Mouse (Mus musculus): ENCODE results near the gene Arpc2.
A peak's percentile ranks its signal among the peaks of the same experiment; 100 is the strongest.
"Not testable (repeated sequence)": the region's sequence is repeated elsewhere in the genome, so short reads cannot be mapped to it uniquely, and the experiment has no call there.

DNA sequence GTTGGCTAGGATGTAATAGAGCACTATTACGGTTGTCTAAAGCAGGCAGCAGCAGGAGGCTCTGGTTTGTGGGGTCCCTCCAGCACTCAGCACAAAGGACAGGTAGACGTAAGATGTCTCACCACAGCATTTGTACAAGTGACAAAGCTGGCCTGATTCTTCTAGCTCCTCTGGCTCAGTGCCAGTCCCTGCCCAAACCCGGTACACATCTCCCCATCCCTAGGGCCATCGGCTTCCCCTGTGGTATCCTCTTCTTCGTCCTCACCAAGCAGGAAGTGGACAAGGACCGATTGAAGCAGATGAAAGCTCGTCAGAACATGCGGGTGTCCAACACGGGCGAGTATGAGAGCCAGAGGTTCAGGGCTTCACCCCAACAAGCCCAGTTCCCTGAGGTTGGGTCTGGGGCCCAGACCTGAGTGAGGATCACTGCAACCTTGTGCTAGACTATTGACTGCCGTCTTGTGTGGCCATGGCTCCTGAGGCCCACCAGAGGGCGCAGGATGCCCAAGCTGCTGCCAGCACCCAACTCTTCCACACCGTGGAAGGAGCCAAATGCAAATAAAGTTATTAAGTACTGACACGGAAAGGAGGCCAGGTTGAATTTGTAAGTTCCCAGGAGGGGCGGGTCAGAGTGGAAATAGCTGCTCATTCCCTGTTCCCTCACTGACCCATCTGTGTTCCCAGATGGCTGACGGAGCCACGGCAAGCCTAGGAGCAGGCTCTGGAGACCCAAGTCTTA is 51.2 kb downstream of the Arpc2 start:
- TF ChIP-seq RCOR1 (IDR thresholded peaks at IDR 0.05; ENCODE audit: low read depth, low read length); MAFK (IDR thresholded peaks at IDR 0.05; ENCODE audit: borderline replicate concordance, low read depth, low read length); NELFE (IDR thresholded peaks at IDR 0.05; ENCODE audit: low read depth, low read length); TCF12 (IDR thresholded peaks at IDR 0.05; ENCODE audit: low read depth, low read length): not testable (repeated sequence)
- TF ChIP-seq CTCF (IDR thresholded peaks at IDR 0.05 in 2 of 3, conservative IDR thresholded peaks at IDR 0.05 in 1 of 3; ENCODE audit: control insufficient read depth in 1 of 3, insufficient read depth in 1 of 3, low read depth in 2 of 3, low read length in 3 of 3, poor library complexity in 1 of 3, severe bottlenecking in 1 of 3): peak in 2 of 3 experiments; percentile 11 to 30; a peak in 2 of 6 replicates

Measured in MEL (cell line).